Mouse (Mus musculus): Measurements from ENCODE around the gene Aacs. TPM values are rescaled to one million over a fixed set of nuclear protein-coding genes. Genes with fewer than 3 reads are reported as not detected.
A peak's percentile ranks its signal among the peaks of the same experiment; 100 is the strongest.

Aacs gene
- polyA plus RNA-seq, 1 experiment from 2014 or later: 73.0 TPM

DNA sequence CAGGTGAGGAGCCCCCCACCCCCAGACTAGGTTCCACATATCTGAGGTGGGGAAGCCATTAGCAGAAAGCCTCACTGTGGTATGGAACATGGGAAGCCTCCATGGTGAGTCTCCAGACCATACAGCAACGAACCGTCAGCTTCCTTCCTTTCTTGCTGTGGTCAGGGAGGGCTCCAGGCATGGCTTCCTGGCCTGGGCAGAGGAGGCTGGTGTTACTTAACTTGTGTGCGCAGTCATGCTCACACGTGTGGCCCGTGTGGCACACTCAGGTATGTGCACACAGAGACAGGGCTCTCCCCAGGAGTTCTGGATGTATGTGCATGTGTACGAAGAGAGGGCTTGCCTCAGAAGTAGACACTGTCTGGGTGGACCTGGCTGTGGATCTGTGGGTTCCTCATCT, 28.0 kb downstream of the Aacs start:
- Histone ChIP-seq H3K4me1 (replicated peaks) (no peaks in the 10 kb centered on the region), H3K27me3 (replicated peaks) (no peaks in the 10 kb centered on the region), H3K4me2 (replicated peaks) (no peak overlapping the region), H3K4me3 (replicated peaks) (no peak overlapping the region), H3K27ac (no peak overlapping the region), H3K36me3 (peaks cover 28% of the 10 kb centered on the region), H3K9me3 (no peaks in the 10 kb centered on the region), H3K9ac (no peak overlapping the region)
- no peak for ATAC-seq
- WGBS: 89% methylated on average over 6 of the region's 6 CpGs

DNA sequence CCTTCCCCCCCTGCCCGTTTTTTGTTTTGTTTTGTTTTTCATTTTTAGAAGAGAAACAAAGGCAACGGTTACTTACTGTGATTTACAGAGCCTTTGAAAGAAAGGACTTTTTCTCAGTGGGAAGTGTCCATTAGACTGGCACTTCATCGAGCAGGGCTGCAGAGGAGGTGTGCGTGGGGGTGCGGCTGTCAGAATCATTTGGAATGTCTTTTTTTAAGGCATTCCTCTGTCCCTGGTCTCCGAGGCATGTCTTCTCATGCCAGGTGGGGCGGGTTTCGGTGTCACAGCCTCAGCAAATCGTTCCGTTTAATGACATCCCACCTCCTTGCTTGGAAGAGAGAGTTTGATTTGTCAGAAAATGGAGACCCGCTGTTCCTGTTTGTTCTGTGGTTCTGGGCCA, 29.1 kb downstream of the Aacs start:
- no peaks in the 10 kb centered on the region for H3K4me1 ChIP-seq (replicated peaks)
- H3K9me3 ChIP-seq: no peaks in the 10 kb centered on the region
- H3K27me3 ChIP-seq (replicated peaks): no peaks in the 10 kb centered on the region
- no peak for ATAC-seq
- WGBS: 78% methylated on average over 11 of the region's 11 CpGs
- H3K9ac ChIP-seq: no peak overlapping the region
- H3K36me3 ChIP-seq: peaks cover 34% of the 10 kb centered on the region
- no peak overlapping the region for H3K4me2 ChIP-seq (replicated peaks)
- H3K27ac ChIP-seq: no peak overlapping the region
- no peak overlapping the region for H3K4me3 ChIP-seq (replicated peaks)

GRCm38 (mm10) chr5:125505968-125506367, 30.4 kb downstream of the Aacs start:
- Histone ChIP-seq H3K9ac (no peak overlapping the region), H3K27me3 (replicated peaks) (no peaks in the 10 kb centered on the region), H3K4me2 (replicated peaks) (no peak overlapping the region), H3K4me1 (replicated peaks) (no peaks in the 10 kb centered on the region), H3K4me3 (replicated peaks) (no peak overlapping the region), H3K36me3 (peaks cover 37% of the 10 kb centered on the region), H3K9me3 (no peaks in the 10 kb centered on the region), H3K27ac (no peak overlapping the region)
- 71% methylated on average over 15 of the region's 15 CpGs for WGBS
- ATAC-seq: no peak

- no peak for ATAC-seq
- H3K27me3 ChIP-seq (replicated peaks): no peaks in the 10 kb centered on the region
- WGBS: 92% methylated on average over 9 of the region's 9 CpGs
- peaks cover 47% of the 10 kb centered on the region for H3K36me3 ChIP-seq
- H3K4me2 ChIP-seq (replicated peaks): no peak overlapping the region
- no peak overlapping the region for H3K27ac ChIP-seq
- no peaks in the 10 kb centered on the region for H3K4me1 ChIP-seq (replicated peaks)
- no peaks in the 10 kb centered on the region for H3K9me3 ChIP-seq
- no peak overlapping the region for H3K4me3 ChIP-seq (replicated peaks)
- H3K9ac ChIP-seq: no peak overlapping the region
Observed at GRCm38 (mm10) chr5:125507582-125507981, 32.0 kb downstream of the Aacs start.

DNA sequence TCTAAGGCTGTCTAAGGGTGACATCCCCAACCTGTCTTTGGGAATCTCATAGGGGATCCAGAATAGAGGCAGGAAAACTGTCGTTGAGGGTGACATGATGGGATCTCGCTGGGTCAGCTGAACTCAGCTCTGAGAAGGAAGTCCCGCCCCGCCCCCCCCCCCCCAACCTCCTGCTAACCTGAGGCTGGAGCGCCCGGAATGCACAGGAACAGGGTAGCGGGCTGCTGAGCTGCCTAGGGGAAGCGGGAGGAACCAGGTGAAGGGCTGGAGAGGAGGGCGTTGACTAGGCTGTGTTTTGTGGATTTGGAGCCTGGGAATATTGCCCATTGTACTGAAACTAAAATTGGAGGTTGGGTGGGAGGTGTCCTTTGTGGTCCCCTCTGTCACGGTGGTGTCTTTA, 32.4 kb downstream of the Aacs start:
- Histone ChIP-seq H3K36me3 (peaks cover 49% of the 10 kb centered on the region), H3K4me2 (replicated peaks) (no peak overlapping the region), H3K4me3 (replicated peaks) (no peak overlapping the region), H3K9ac (no peak overlapping the region), H3K4me1 (replicated peaks) (no peaks in the 10 kb centered on the region), H3K27ac (no peak overlapping the region), H3K9me3 (no peaks in the 10 kb centered on the region), H3K27me3 (replicated peaks) (no peaks in the 10 kb centered on the region)
- ATAC-seq: no peak
- 90% methylated on average over 10 of the region's 10 CpGs for WGBS

DNA sequence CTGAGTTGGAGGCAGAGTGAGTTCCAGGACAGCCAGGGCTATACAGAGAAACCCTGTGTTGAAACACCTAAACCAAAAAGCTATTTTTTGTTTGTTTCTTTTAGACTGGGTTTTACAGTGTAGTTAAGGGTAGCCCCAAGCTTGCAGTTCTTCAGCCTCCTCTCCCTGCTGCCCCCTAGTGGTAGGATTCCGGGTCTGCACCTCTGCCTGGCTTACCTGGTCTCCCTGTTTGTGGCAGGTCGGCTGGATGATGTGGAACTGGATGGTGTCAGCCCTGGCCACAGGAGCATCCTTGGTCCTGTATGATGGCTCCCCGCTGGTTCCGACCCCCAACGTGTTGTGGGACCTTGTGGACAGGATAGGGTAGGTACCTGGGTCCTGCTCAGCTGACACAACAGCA, 33.9 kb downstream of the Aacs start:
- WGBS: 48% methylated on average over 5 of the region's 5 CpGs
- no peak overlapping the region for H3K27ac ChIP-seq
- H3K27me3 ChIP-seq (replicated peaks): no peaks in the 10 kb centered on the region
- no peaks in the 10 kb centered on the region for H3K4me1 ChIP-seq (replicated peaks)
- H3K4me2 ChIP-seq (replicated peaks): no peak overlapping the region
- H3K4me3 ChIP-seq (replicated peaks): no peak overlapping the region
- ATAC-seq: peak; percentile 21; the same call in 1 of the 2 replicates
- H3K9ac ChIP-seq: no peak overlapping the region
- no peaks in the 10 kb centered on the region for H3K9me3 ChIP-seq
- peaks cover 47% of the 10 kb centered on the region for H3K36me3 ChIP-seq

GRCm38 (mm10) chr5:125515006-125515405, 39.4 kb downstream of the Aacs start:
- WGBS: 92% methylated on average over 12 of the region's 12 CpGs

DNA sequence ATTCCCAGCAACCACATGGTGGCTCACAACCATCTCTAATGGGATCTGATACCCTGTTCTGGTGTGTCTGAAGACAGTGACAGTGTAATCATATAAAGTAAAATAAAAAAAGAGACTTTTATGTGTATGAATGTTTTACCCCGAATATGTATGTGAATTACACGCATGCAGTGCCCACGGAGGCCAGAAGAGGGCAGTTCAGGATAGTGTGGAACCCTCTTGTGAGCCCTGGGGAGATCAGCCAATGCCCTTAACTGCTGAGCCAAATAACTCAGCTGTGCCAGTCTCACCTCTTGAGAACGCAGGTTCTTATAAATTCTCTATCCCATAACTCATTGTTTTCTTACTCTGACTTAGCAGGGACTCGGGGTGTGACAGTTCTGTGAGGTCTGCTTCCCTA, 43.0 kb downstream of the Aacs start:
- no peak for ATAC-seq
- Histone ChIP-seq H3K27me3 (replicated peaks) (no peaks in the 10 kb centered on the region), H3K9me3 (no peaks in the 10 kb centered on the region), H3K36me3 (peaks cover 26% of the 10 kb centered on the region), H3K9ac (no peak overlapping the region), H3K4me2 (replicated peaks) (no peak overlapping the region), H3K4me3 (replicated peaks) (no peak overlapping the region), H3K27ac (no peak overlapping the region), H3K4me1 (replicated peaks) (no peaks in the 10 kb centered on the region)
- 66% methylated on average over 5 of the region's 5 CpGs for WGBS

More at GRCm38 (mm10) chr5:125515006-125515405, 39.4 kb downstream of the Aacs start:
- Histone ChIP-seq H3K4me1 (replicated peaks) (no peaks in the 10 kb centered on the region), H3K9me3 (no peaks in the 10 kb centered on the region), H3K4me3 (replicated peaks) (no peak overlapping the region), H3K27me3 (replicated peaks) (no peaks in the 10 kb centered on the region), H3K27ac (no peak overlapping the region), H3K9ac (no peak overlapping the region), H3K36me3 (peaks cover 44% of the 10 kb centered on the region), H3K4me2 (replicated peaks) (no peak overlapping the region)
- ATAC-seq: no peak

GRCm38 (mm10) chr5:125520930-125521590, 45.4 kb downstream of the Aacs start:
- Histone ChIP-seq H3K9ac (no peak overlapping the region), H3K9me3 (no peaks in the 10 kb centered on the region), H3K27ac (no peak overlapping the region), H3K27me3 (replicated peaks) (no peaks in the 10 kb centered on the region), H3K4me1 (replicated peaks) (no peaks in the 10 kb centered on the region), H3K36me3 (peaks cover 8% of the 10 kb centered on the region), H3K4me2 (replicated peaks) (0 out of 2 replicates have a peak overlapping the region, but pooled peaks have one; percentile 26), H3K4me3 (replicated peaks) (no peak overlapping the region)
- WGBS: 28% methylated on average over 15 of the region's 15 CpGs
- peak; percentile 16; the same call in 1 of the 2 replicates for ATAC-seq

DNA sequence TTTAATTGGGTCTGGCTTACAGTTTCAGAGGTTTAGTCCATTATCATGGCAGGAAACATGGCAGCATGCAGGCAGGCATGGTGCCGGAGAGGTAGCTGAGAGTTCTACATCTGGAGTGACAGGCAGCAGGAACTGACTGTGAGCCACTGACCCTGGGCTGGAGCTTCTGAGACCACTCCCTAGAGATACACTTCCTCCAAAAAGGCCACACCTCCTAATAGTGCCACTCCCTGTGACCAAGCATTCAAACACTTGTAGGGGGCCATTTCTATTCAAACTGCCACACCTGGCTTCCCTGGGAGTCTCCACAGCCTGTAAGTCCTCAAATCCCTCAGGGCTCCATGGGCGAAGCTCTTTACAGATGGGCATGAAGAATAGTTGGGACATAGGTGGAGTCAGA, 47.7 kb downstream of the Aacs start:
- H3K4me2 ChIP-seq (replicated peaks): no peak overlapping the region
- no peaks in the 10 kb centered on the region for H3K27me3 ChIP-seq (replicated peaks)
- H3K4me1 ChIP-seq (replicated peaks): no peaks in the 10 kb centered on the region
- H3K4me3 ChIP-seq (replicated peaks): no peak overlapping the region
- no peak overlapping the region for H3K27ac ChIP-seq
- peak; percentile 48; the same call in 1 of the 2 replicates for ATAC-seq
- WGBS: 72% methylated on average over 2 of the region's 2 CpGs
- no peaks in the 10 kb centered on the region for H3K9me3 ChIP-seq
- H3K36me3 ChIP-seq: no peaks in the 10 kb centered on the region
- no peak overlapping the region for H3K9ac ChIP-seq

DNA sequence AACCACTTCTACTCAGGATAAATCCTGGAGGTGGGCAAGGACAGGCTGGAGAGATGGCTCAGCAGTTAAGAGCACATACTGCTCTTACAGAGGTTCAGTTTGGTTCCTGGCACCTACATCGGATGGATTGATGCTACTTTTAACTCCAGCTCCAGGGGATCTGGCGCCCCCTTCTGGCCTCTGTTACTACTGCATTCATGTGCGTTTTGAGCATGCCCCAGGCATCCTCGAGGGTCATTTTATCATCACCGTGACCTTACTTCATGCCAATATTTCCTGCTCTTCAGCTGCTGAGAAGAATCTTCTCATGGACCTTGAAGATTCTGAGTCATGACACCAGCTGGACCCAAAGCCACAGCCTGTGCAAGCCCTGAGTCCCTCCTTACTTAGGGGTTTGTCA, 49.9 kb downstream of the Aacs start:
- H3K36me3 ChIP-seq: no peaks in the 10 kb centered on the region
- WGBS: 60% methylated on average over 5 of the region's 5 CpGs
- H3K4me2 ChIP-seq (replicated peaks): no peak overlapping the region
- H3K27ac ChIP-seq: no peak overlapping the region
- H3K4me1 ChIP-seq (replicated peaks): no peaks in the 10 kb centered on the region
- H3K9ac ChIP-seq: no peak overlapping the region
- peaks cover 12% of the 10 kb centered on the region for H3K27me3 ChIP-seq (replicated peaks)
- ATAC-seq: no peak
- no peaks in the 10 kb centered on the region for H3K9me3 ChIP-seq
- H3K4me3 ChIP-seq (replicated peaks): no peak overlapping the region

DNA sequence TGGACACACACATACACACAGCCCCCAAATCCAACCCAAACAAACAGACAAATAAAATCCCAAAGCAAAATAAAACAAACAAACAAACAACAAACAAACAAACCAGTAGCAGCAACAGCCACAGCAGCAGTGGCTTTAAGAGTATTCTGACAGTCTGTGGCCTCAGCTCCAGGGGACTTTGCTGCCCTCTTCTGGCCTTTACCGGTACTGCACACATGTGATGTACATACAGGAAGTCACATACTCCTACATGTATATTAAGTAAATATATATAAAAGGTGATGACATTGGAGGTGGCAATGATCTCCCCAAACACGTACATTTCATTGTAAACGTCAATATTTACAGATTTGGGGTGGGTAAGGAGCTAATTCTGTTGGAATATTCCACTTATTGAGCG, 50.9 kb downstream of the Aacs start:
- Histone ChIP-seq H3K27me3 (replicated peaks) (peaks cover 19% of the 10 kb centered on the region), H3K4me2 (replicated peaks) (no peak overlapping the region), H3K4me1 (replicated peaks) (no peaks in the 10 kb centered on the region), H3K9me3 (no peaks in the 10 kb centered on the region), H3K4me3 (replicated peaks) (no peak overlapping the region), H3K36me3 (no peaks in the 10 kb centered on the region), H3K27ac (no peak overlapping the region), H3K9ac (no peak overlapping the region)
- ATAC-seq: no peak
- WGBS: 70% methylated on average over 4 of the region's 4 CpGs

DNA sequence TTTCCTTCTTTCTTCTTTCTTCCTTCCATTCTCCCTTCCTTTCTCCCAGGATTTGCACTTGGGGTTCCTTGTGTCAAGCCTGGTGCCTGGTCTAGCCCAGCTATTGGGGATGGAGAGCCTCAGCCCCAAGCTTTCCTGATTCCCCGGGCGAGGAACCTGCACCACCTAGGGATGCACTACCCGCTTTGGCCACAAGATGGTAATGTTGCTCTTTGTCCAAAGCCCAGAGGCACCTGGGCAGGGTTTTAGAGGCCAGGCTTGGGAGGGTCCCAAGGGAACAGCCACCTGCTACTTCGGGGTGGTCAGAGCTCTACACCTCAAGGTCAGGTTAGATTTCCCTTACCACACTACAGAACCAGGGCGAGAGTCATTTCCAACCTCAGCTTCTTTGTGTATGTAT, 53.5 kb downstream of the Aacs start:
- WGBS: 5% methylated on average over 5 of the region's 5 CpGs
- Histone ChIP-seq H3K27me3 (replicated peaks) (peaks cover 45% of the 10 kb centered on the region), H3K4me1 (replicated peaks) (peaks cover 14% of the 10 kb centered on the region), H3K9me3 (no peaks in the 10 kb centered on the region), H3K27ac (no peak overlapping the region), H3K4me2 (replicated peaks) (no peak overlapping the region), H3K36me3 (no peaks in the 10 kb centered on the region), H3K9ac (no peak overlapping the region), H3K4me3 (replicated peaks) (no peak overlapping the region)
- ATAC-seq: no peak
